Mouse (Mus musculus): ENCODE measurements around the gene Slc24a3.

Slc24a3 gene

GRCm38 (mm10) chr2:145681626-145682025 is 514.1 kb downstream of the Slc24a3 start:
- no peak for DNase-seq (ENCODE audit: low read depth, low spot score)

- DNase-seq (ENCODE audit: low read depth, low spot score), result no peak
Observed at GRCm38 (mm10) chr2:145682924-145683323, 515.4 kb downstream of the Slc24a3 start.

GRCm38 (mm10) chr2:145683536-145683935 is 516.0 kb downstream of the Slc24a3 start:
- no peak for DNase-seq (ENCODE audit: low read depth, low spot score)

- DNase-seq (ENCODE audit: low read depth, low spot score), result no peak
Observed at GRCm38 (mm10) chr2:145684151-145684550, 516.6 kb downstream of the Slc24a3 start.

- DNase-seq (ENCODE audit: low read depth, low spot score), result no peak
Observed at GRCm38 (mm10) chr2:145684891-145685290, 517.3 kb downstream of the Slc24a3 start.

GRCm38 (mm10) chr2:145686017-145686416 is 518.5 kb downstream of the Slc24a3 start:
- no peak for DNase-seq (ENCODE audit: low read depth, low spot score)

GRCm38 (mm10) chr2:145691367-145692009 is 523.9 kb downstream of the Slc24a3 start:
- no peak for DNase-seq (ENCODE audit: low read depth, low spot score)
